Mouse (Mus musculus) CD4-positive, CD25-positive, alpha-beta regulatory T cell, adult 4 months (primary cell): ENCODE measurements around the gene Jmy. TPM values are rescaled to one million over a fixed set of nuclear protein-coding genes. Genes with fewer than 3 reads are reported as not detected.

ENCODE experiments used
- polyA plus RNA-seq, 2 experiments: library from polyadenylated mRNA; unstranded; fragments of 100-300 nt; shearing (Covaris generic); gene quantifications; one replicate each; pipeline ENCODE4 v1.2.1; 2017

Gene Jmy
- polyA plus RNA-seq, 2 experiments from 2014 or later: 1.4 to 2.7 TPM

Other genes with a start within 250 kb of the Jmy start
- gene Homer1, start 200.2 kb downstream of the Jmy start, polyA plus RNA-seq: 1 to 10 TPM; 3.0 to 5.6 TPM
- gene Bhmt, start 138.2 kb upstream of the Jmy start, polyA plus RNA-seq: not detected
- gene Bhmt2, start 174.5 kb upstream of the Jmy start, polyA plus RNA-seq: under 1 TPM in 1 of 2 experiments, not detected in 1; 0.13 TPM
- not detected for gene Dmgdh, start 174.6 kb upstream of the Jmy start, polyA plus RNA-seq